Mouse (Mus musculus) neural tube, embryonic 15.5 days (tissue): ENCODE measurements around the gene Zmynd12. TPM values are rescaled to one million over a fixed set of nuclear protein-coding genes. Genes with fewer than 3 reads are reported as not detected.

Source experiments
- ATAC-seq: fragments of 200-750 bp; cut with Nextera tagmentation; 2 replicates; pipeline ENCODE4 v1.8.0; 2017; ENCODE audit warnings: mild to moderate bottlenecking, moderate TSS enrichment, moderate library complexity; ENCODE audit not compliant: low FRiP score
- H3K27ac ChIP-seq: fragments of 300-500 bp; sonication (generic); replicated peaks from 2 replicates; pipeline ENCODE4 v1.5.1; 2015; ENCODE audit warnings: mild to moderate bottlenecking, inconsistent platforms
- H3K27me3 ChIP-seq: fragments of 300-500 bp; sonication (generic); replicated peaks from 2 replicates; pipeline ENCODE4 v1.6.1; 2015; ENCODE audit warnings: inconsistent platforms
- H3K36me3 ChIP-seq: fragments of 300-500 bp; sonication (generic); 2 replicates; pipeline ENCODE4 v1.6.1; 2015; ENCODE audit warnings: inconsistent platforms
- H3K4me1 ChIP-seq: fragments of 300-500 bp; sonication (generic); 2 replicates; pipeline ENCODE4 v1.6.1; 2015; ENCODE audit warnings: inconsistent platforms
- H3K4me2 ChIP-seq: fragments of 300-500 bp; sonication (generic); 2 replicates; pipeline ENCODE4 v1.6.1; 2015; ENCODE audit warnings: inconsistent platforms, mild to moderate bottlenecking, moderate library complexity
- H3K4me3 ChIP-seq: fragments of 300-500 bp; sonication (generic); replicated peaks from 2 replicates; pipeline ENCODE4 v1.5.1; 2015; ENCODE audit warnings: mild to moderate bottlenecking, inconsistent platforms
- H3K9ac ChIP-seq: fragments of 300-500 bp; sonication (generic); replicated peaks from 2 replicates; pipeline ENCODE4 v1.6.1; 2015; ENCODE audit warnings: mild to moderate bottlenecking, inconsistent platforms
- H3K9me3 ChIP-seq: fragments of 300-500 bp; sonication (generic); replicated peaks from 2 replicates; pipeline ENCODE4 v1.6.1; 2016; ENCODE audit warnings: inconsistent platforms
- WGBS: fragments of 180-500 bp; shearing (Covaris S2); methylation state at CpG from one replicate; pipeline ENCODE4 v1.1.7; 2015; ENCODE audit warnings: mixed read lengths; 5-methylcytosine and 5-hydroxymethylcytosine counted together
- polyA plus RNA-seq: library from polyadenylated mRNA; unstranded; fragments of >200 nt; fragmentation: Nextera tagmentation; extraction: Ambion mirVana; gene quantifications from 2 replicates; pipeline ENCODE4 v1.2.1, GENCODE M21; 2015

The Zmynd12 gene
- polyA plus RNA-seq, result 0.44 and 0.46 TPM in 2 replicates

DNA sequence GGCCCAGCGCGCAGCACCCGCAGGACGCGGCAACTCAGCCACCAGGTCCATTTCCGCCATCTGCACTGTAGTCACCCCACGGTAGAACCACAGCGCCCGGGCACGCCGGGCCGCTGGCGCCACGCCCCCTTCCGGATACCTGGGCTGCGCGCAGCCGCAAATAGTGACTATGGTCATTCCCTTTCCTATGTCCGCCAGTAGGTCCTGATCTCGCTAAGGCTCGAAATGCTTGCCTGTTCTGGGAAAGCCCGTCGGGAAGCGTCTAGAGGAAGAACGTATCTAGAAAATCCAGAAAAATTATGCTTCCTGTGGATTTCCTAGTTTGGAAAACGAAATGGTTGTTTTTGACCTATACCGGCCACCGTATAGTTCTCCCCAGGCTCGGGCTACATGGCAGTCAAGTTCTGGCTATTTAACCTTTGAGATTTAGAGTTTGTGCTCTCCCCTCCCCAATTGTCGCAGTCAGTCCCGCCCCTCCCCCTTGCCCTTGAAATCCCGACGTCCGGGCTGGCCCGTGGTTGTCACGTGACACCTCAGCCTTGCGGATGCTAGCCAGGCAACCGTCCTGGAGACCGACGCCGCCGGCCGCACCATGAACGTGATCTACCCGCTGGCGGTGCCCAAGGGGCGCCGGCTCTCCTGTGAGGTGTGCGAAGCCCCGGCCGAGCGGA is at the start of gene Zmynd12, which contains the start of gene Ppcs:
Gene Zmynd12, plus strand, starts transcription at position 521 of the 671 bp plus-strand sequence.
Gene Ppcs, minus strand, starts transcription at position 127 of the 671 bp plus-strand sequence.
- Histone ChIP-seq H3K4me3 (peak within 1 kb of the TSS; percentile 67), H3K36me3 (no peaks in the 10 kb centered on the region), H3K27ac (peak within 1 kb of the TSS; percentile 93), H3K9ac (peak within 1 kb of the TSS; percentile 64), H3K4me2 (peak within 1 kb of the TSS; percentile 76), H3K27me3 (no peaks in the 10 kb centered on the region), H3K9me3 (no peaks in the 10 kb centered on the region), H3K4me1 (peaks cover 25% of the 10 kb centered on the region)
- peak; percentile 96 for ATAC-seq
- WGBS, result under 1% methylated on average over 52 of the region's 52 CpGs

DNA sequence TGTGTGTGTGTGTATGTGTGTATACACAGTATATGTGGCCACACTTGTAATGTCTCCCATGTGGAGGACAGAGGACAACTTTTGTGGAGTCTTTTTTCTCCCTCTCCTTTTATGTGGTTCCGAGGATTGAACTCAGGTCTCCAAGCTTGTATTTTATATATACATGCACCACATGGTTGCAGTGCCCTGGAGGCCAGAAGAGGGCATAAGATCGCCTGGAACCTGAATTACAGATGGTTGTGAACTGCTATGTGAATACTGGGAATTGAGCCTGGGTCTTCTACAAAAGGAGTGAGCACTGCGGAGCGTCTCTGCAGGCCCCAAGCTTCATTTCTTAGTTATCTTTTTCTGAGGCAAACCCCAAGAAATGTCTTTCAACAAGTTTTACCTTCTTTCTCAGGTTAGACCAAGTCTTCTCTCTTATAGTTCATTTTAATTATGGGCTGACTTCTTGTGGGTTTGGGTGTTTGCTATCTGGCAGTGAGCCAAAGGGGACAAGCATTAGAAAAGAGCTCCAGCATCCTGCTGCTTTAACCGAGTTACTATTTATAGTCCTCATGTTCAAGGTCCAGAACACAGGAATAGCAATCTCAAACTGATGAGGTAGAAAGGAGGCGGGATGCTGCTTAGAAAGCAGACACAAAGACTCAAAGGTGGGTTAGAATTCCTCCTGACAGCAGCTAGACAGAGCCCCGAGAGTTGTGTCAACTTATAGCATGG is 41.0 kb upstream of the Zmynd12 start:
- Histone ChIP-seq H3K9ac (no peak overlapping the region), H3K9me3 (no peaks in the 10 kb centered on the region), H3K4me2 (no peak overlapping the region), H3K4me3 (no peak overlapping the region), H3K36me3 (no peaks in the 10 kb centered on the region), H3K27ac (no peak overlapping the region), H3K4me1 (no peaks in the 10 kb centered on the region), H3K27me3 (no peaks in the 10 kb centered on the region)
- no peak for ATAC-seq
- 79% methylated on average over 7 of the region's 7 CpGs for WGBS

DNA sequence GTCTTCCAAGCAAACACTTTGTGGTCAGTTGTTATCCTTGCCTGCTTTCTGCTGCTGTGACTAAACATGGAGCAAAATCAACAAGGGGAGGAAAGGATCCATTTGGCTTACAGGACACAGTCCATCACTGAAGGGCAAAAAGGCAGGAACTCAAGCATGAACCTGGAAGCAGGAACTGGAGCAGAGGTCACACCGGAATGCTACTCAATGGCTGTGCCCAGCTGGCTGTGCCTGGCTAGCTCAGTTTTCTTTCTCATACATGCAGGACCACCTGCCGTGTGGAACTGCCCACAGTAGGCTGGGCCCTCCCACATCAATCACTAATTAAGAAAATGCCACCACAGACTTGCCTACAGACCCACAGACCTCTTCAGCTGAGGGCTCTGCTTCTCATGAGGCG is 33.4 kb upstream of the Zmynd12 start:
- no peak for ATAC-seq
- no peak overlapping the region for H3K27ac ChIP-seq
- H3K4me3 ChIP-seq, result no peak overlapping the region
- no peaks in the 10 kb centered on the region for H3K27me3 ChIP-seq
- H3K9ac ChIP-seq, result no peak overlapping the region
- WGBS, result 59% methylated on average over 3 of the region's 3 CpGs
- H3K9me3 ChIP-seq, result no peaks in the 10 kb centered on the region
- H3K4me1 ChIP-seq, result no peaks in the 10 kb centered on the region
- H3K36me3 ChIP-seq, result peaks cover 13% of the 10 kb centered on the region
- no peak overlapping the region for H3K4me2 ChIP-seq

DNA sequence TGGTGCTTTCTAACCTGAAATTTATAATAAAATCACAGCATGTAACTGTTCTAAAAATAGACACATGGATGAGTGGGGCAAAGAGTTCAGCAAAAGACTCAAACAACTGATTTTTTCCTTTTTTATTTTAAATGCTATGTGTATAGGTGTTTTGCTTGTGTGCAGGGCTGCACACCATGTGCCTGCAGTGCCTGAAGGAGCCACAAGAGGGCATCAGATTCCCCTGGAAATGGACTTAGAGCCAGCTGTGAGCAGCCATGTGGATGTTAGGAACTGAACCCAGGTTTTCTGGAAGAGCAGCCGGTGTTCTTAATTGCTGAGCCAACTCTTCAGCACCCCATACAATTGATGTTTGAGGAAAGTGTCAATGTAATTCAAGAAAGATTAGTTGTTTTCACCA is 32.2 kb upstream of the Zmynd12 start:
- no peak for ATAC-seq
- no peaks in the 10 kb centered on the region for H3K9me3 ChIP-seq
- H3K27ac ChIP-seq, result no peak overlapping the region
- H3K27me3 ChIP-seq, result no peaks in the 10 kb centered on the region
- no peaks in the 10 kb centered on the region for H3K4me1 ChIP-seq
- H3K9ac ChIP-seq, result no peak overlapping the region
- H3K4me2 ChIP-seq, result no peak overlapping the region
- H3K4me3 ChIP-seq, result no peak overlapping the region
- H3K36me3 ChIP-seq, result peaks cover 15% of the 10 kb centered on the region
- WGBS, result 94% methylated on average over 1 of the region's 1 CpGs

DNA sequence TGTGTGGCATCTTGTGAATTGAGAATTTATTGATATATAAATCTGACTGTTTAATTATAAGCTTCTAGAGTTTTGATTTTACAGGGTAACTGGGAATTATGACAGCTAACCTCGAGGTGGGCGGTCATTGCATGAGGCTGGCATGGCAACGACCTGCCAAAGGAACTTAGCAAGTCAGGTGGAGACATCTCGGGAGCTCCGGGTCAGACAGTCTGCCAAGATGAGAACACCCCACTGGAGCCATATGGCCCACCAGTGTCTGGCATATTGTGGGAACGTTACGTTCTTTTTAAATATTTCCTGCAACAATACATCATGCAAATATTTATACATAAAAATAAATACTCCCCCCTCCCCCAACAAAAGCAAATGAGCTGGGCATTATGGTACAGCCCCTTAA is 23.9 kb upstream of the Zmynd12 start:
- H3K4me1 ChIP-seq, result no peaks in the 10 kb centered on the region
- no peak for ATAC-seq
- 89% methylated on average over 7 of the region's 7 CpGs for WGBS
- peaks cover 9% of the 10 kb centered on the region for H3K9me3 ChIP-seq
- H3K36me3 ChIP-seq, result peaks cover 43% of the 10 kb centered on the region
- H3K4me2 ChIP-seq, result no peak overlapping the region
- no peaks in the 10 kb centered on the region for H3K27me3 ChIP-seq
- no peak overlapping the region for H3K9ac ChIP-seq
- no peak overlapping the region for H3K4me3 ChIP-seq
- no peak overlapping the region for H3K27ac ChIP-seq

DNA sequence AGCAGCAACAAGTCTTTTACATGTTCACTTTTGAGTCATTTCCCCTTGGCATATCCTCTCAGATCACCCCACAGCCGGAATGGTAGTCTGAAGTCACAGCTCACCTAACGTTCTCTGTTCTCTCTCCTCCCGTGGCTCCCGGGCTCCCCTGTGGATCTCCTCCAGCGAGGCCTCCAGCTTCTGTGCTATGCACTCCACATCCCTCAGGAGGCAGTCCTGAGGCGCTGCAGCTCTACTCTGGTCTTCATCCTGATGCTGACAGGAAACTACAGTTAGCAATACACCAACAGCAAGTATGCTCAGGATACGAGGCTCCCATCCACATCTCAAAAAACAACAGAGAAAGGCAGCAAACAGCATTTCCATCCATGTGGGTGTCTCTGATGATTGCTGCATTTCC is 21.7 kb upstream of the Zmynd12 start:
- WGBS, result 66% methylated on average over 7 of the region's 7 CpGs
- no peak overlapping the region for H3K4me3 ChIP-seq
- no peak overlapping the region for H3K27ac ChIP-seq
- H3K9me3 ChIP-seq, result peaks cover 12% of the 10 kb centered on the region
- no peak overlapping the region for H3K4me2 ChIP-seq
- no peaks in the 10 kb centered on the region for H3K27me3 ChIP-seq
- no peaks in the 10 kb centered on the region for H3K4me1 ChIP-seq
- peaks cover 45% of the 10 kb centered on the region for H3K36me3 ChIP-seq
- no peak for ATAC-seq
- no peak overlapping the region for H3K9ac ChIP-seq

DNA sequence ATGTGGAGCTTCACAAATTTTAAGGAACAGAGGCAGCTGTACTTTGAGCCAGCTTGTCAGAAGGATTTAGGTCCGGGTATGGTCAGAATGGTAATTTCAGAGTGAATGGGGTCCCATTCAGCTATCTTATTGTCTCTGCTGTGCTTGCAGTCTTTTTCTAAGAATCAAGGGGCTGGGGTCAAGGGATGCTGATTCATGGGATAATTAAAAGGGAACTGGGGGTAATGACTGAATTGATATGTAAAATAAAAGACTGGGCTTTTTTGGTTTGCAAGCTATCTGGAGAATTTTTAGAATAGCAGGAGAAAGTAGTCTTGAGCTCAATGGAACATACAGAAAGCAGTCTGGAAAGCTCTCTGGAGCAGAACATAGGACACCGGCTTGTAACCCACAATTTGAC is 19.2 kb upstream of the Zmynd12 start:
- H3K36me3 ChIP-seq, result peaks cover 35% of the 10 kb centered on the region
- H3K9me3 ChIP-seq, result peaks cover 12% of the 10 kb centered on the region
- no peak overlapping the region for H3K9ac ChIP-seq
- no peaks in the 10 kb centered on the region for H3K4me1 ChIP-seq
- H3K27me3 ChIP-seq, result no peaks in the 10 kb centered on the region
- no peak overlapping the region for H3K4me3 ChIP-seq
- no peak overlapping the region for H3K27ac ChIP-seq
- H3K4me2 ChIP-seq, result no peak overlapping the region
- WGBS, result 50% methylated on average over 2 of the region's 2 CpGs
- no peak for ATAC-seq

DNA sequence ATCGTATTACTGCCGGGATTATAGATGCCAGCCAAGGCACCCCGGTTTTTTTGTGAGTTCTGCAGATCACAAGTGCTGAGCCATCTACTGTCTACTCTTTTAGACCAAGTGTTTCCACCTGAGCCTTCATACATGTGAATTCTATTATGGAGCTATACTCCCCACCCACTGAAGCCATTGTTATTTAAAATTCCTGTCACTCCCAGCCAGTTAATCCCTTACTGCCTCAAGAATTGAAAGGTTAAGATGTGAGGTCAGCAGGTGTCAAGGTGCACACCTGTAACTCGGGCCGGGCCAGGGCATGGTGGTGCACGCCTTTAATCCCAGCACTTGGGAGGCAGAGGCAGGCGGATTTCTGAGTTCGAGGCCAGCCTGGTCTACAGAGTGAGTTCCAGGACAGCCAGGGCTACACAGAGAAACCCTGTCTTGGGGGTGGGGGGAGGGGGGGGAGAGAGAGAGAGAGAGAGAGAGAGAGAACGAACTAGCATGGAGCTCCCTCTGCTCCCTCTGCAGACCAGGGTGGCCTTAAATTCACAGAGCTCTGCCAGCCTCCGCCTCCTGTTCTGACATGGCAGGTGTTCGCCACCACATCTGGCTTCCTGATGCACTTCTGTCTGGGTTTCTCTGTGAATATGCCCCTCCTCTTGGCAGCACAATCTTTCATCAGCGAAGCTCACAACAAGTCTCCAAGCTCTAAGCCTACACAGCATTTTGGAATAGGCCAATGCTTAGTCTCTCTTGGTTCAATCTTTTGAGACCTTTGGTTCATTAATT is 10.6 kb upstream of the Zmynd12 start:
- no peak for ATAC-seq
- H3K27ac ChIP-seq, result peak overlapping the region; percentile 29; the same call in 1 of the 2 replicates
- no peak overlapping the region for H3K9ac ChIP-seq
- peak overlapping the region; percentile 25; the same call in 1 of the 2 replicates for H3K4me2 ChIP-seq
- no peaks in the 10 kb centered on the region for H3K36me3 ChIP-seq
- H3K4me1 ChIP-seq, result peaks cover 28% of the 10 kb centered on the region
- 80% methylated on average over 12 of the region's 12 CpGs for WGBS
- H3K27me3 ChIP-seq, result no peaks in the 10 kb centered on the region
- H3K4me3 ChIP-seq, result no peak overlapping the region
- no peaks in the 10 kb centered on the region for H3K9me3 ChIP-seq

DNA sequence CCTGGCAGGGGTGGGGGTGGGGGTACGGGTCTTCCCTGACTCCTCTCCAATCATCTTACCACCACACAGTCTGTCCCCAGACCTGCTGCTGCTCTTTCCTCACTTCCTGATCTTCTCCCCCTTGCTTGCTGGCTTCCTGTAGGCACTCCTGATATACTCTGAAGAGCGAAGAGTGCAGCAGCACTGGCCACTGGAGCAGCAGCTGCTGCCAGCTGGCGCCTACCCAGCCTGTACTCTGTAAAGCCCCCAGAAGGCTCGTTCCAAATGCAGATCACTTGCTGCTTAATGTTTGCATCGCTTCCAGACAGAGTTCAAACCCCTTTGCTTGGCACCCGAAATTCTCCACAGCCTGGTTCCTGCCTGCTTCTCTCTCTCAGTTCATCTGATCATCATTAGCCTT is 9.8 kb upstream of the Zmynd12 start:
- H3K9me3 ChIP-seq, result no peaks in the 10 kb centered on the region
- H3K4me1 ChIP-seq, result peaks cover 28% of the 10 kb centered on the region
- no peaks in the 10 kb centered on the region for H3K36me3 ChIP-seq
- ATAC-seq, result peak; percentile 54
- H3K4me2 ChIP-seq, result peak overlapping the region; percentile 25
- WGBS, result 37% methylated on average over 6 of the region's 6 CpGs
- no peak overlapping the region for H3K4me3 ChIP-seq
- H3K27ac ChIP-seq, result peak overlapping the region; percentile 29; the same call in 1 of the 2 replicates
- H3K27me3 ChIP-seq, result no peaks in the 10 kb centered on the region
- H3K9ac ChIP-seq, result no peak overlapping the region

DNA sequence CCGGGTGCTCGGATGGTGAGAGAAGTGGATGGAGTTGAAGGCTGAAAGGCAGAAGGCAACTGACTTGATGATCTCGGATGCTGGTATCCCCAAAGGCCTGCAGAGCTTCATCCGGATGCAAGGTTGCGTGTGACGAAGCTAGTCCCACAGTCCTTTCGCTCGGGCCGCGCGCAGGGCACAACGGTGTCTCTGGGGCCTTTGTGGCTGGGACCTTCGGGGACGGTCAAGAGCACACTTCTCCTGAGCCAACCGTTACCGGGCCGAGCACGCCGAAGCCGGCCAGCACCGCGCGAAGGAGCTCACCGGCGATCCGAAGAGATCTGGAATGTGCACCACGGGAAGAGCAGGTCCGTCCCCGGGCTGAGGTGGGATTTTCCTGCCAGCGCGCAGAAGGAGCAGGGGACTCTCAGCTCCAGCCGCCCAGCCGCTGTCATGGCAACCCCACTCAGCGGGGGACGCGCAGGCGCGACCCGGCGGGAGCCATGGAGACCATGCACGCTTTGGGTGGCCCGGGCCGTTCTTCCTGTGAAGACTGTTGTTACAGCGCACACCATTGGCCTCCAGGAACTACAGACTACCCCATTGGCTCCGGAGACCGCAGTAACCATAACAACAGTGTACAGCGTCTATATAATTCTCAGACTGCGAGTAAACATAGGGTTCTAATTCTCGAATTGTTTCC is 7.4 kb upstream of the Zmynd12 start, which contains the start of gene Ccdc30:
Gene Ccdc30, minus strand, starts transcription at position 450 of the 682 bp plus-strand sequence.
- WGBS, result under 1% methylated on average over 49 of the region's 49 CpGs
- peak; percentile 99 for ATAC-seq
- H3K4me1 ChIP-seq, result peaks cover 28% of the 10 kb centered on the region

DNA sequence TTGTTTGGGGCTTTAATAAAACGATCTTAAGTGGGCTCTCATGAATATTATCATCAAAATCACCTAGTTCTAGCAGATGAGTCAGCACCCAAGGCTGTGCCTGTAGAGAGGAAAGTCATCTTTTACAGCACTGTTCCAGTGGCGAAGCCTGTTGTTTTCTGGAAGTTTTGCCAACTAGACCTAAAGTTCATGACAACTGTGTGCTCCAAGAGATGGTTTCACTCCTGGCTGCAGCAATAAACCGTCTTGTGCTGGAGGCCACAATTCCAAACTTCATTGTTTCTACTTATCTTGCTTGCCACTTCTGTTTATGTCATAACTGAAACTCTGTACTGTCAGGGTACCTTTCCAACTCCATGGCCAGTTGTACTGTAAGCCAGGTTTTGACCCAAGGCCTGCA is 5.3 kb upstream of the Zmynd12 start:
- no peaks in the 10 kb centered on the region for H3K9me3 ChIP-seq
- H3K9ac ChIP-seq, result no peak overlapping the region
- H3K36me3 ChIP-seq, result no peaks in the 10 kb centered on the region
- no peak for ATAC-seq
- no peak overlapping the region for H3K27ac ChIP-seq
- H3K4me3 ChIP-seq, result no peak overlapping the region
- H3K4me1 ChIP-seq, result peaks cover 42% of the 10 kb centered on the region
- no peak overlapping the region for H3K4me2 ChIP-seq
- 89% methylated on average over 3 of the region's 3 CpGs for WGBS
- no peaks in the 10 kb centered on the region for H3K27me3 ChIP-seq

More for the DNA sequence above, 7.4 kb upstream of the Zmynd12 start, which contains the start of gene Ccdc30:
- no peaks in the 10 kb centered on the region for H3K36me3 ChIP-seq
- no peaks in the 10 kb centered on the region for H3K9me3 ChIP-seq
- H3K27me3 ChIP-seq, result no peaks in the 10 kb centered on the region
- peak within 1 kb of the TSS; percentile 68 for H3K9ac ChIP-seq
- H3K4me2 ChIP-seq, result peak within 1 kb of the TSS; percentile 90
- peak within 1 kb of the TSS; percentile 87 for H3K27ac ChIP-seq
- H3K4me3 ChIP-seq, result peak within 1 kb of the TSS; percentile 76
